In the genomic region with DNA sequence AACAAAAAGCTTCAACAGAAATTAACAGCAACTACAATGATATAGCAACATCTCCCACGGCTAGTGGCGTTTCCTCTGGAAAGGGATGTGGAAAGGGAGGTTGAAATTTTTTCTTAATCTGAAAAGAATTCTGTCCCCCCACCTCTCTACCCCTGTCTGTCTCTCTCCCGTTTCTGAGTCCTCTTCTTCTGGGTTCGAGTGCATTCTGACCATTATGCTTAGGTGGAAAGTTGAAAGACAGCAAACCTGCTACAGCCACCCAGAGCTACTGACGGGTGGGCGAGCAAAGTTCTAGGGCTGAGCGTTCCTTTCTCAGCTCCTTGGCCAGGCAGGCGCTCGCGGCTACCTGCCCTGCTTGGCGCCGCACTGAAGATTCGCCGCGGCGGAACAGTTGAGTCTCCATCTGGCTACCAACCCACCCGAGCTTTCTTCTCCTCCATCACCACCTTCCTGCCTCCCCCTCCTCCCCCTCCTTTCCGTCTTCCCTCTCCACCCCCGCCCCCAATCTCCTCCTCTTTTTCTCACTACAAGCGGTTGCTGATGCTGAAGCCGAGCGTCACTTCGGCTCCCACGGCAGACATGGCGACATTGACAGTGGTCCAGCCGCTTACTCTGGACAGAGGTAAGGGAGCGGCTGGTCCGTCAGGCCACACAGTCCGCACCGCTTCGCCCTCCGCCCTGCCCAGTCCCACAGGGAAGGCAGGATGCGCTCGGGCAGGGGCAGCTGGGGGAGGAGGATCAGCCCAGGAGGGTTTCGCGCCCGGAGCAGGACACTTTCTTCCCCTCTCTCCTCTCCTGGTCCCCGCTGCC, we compare ENCODE assay signal across 9 mouse cellular contexts. TPM values are rescaled to one million over a fixed set of nuclear protein-coding genes. Genes with fewer than 3 reads are reported as not detected.
DNase-seq lines count a peak whose midpoint lies in the region; ATAC-seq and TF ChIP-seq lines count a peak whose summit lies in the region.
"Had no signal": no experiment of that assay in that cellular context is flagged by ENCODE, and none has a peak within 500 bp of the region (broad histone marks: within the 10 kb centered on the region; RNA-seq: fewer than 3 reads in every experiment).

A gene (plus strand): TSS at position 366 of the 810 bp plus-strand sequence.

- peak within 1 kb of the TSS; percentile 86 for H3K4me2 ChIP-seq in kidney, embryonic 16.5 days (replicated peaks; ENCODE audit: low read depth, low read length)
- H3K4me2 ChIP-seq in liver, embryonic 12.5 days, result peak within 1 kb of the TSS; percentile 64

- peak within 1 kb of the TSS; percentile 78 for H3K27ac ChIP-seq in gastrocnemius, adult 2 months
- no peak within 1 kb of the TSS for H3K27ac ChIP-seq in kidney, embryonic 16.5 days (ENCODE audit: low read length)
- peak within 1 kb of the TSS; percentile 49; the same call in 1 of the 2 replicates for H3K27ac ChIP-seq in liver, embryonic 12.5 days

- H3K36me3 ChIP-seq in kidney, embryonic 16.5 days (ENCODE audit: insufficient read depth, low read length), result no peaks in the 10 kb centered on the region
- no peaks in the 10 kb centered on the region for H3K36me3 ChIP-seq in liver, embryonic 12.5 days

- WGBS in kidney, embryonic 16.5 days, result 2% methylated on average over 37 of the region's 38 CpGs
- WGBS in liver, embryonic 12.5 days (ENCODE audit: insufficient replicate concordance), result 3% methylated on average over 38 of the region's 38 CpGs

- peak within 1 kb of the TSS; percentile 76 for H3K4me3 ChIP-seq in gastrocnemius, adult 2 months
- H3K4me3 ChIP-seq in kidney, embryonic 16.5 days (ENCODE audit: low read length), result peak within 1 kb of the TSS; percentile 60
- peak within 1 kb of the TSS; percentile 50 for H3K4me3 ChIP-seq in liver, embryonic 12.5 days

- no peaks in the 10 kb centered on the region for H3K9me3 ChIP-seq in kidney, embryonic 16.5 days (ENCODE audit: low read length)
- no peaks in the 10 kb centered on the region for H3K9me3 ChIP-seq in liver, embryonic 12.5 days (replicated peaks)

- TF ChIP-seq CTCF in gastrocnemius, adult 2 months (IDR thresholded peaks at IDR 0.05), result no peak

- H3K27me3 ChIP-seq in kidney, embryonic 16.5 days (ENCODE audit: insufficient read depth, low read length), result peaks cover 27% of the 10 kb centered on the region
- H3K27me3 ChIP-seq in liver, embryonic 12.5 days (replicated peaks), result peaks cover 31% of the 10 kb centered on the region

- peak; percentile 52 for ATAC-seq in frontal cortex, adult (ENCODE audit: low TSS enrichment)
- peak; percentile 81 for ATAC-seq in kidney, embryonic 16.5 days (ENCODE audit: low FRiP score, low TSS enrichment)
- ATAC-seq in liver, embryonic 12.5 days, result peak; percentile 53

- peak within 1 kb of the TSS; percentile 56 for H3K9ac ChIP-seq in kidney, embryonic 16.5 days (replicated peaks; ENCODE audit: low read length)
- H3K9ac ChIP-seq in liver, embryonic 12.5 days, result no peak within 1 kb of the TSS; the same call in 1 of the 2 replicates

- H3K4me1 ChIP-seq in kidney, embryonic 16.5 days (ENCODE audit: insufficient read depth, low read length), result peaks cover 8% of the 10 kb centered on the region
- no peaks in the 10 kb centered on the region for H3K4me1 ChIP-seq in liver, embryonic 12.5 days

- DNase-seq in gastrocnemius, adult 2 months, result no peak
- no peak for DNase-seq in gastrocnemius, adult 8-10 months (ENCODE audit: low spot score in 2 of 2)
- DNase-seq in brain, adult 2 months (ENCODE audit: low read depth, low spot score), result peak; percentile 92
- peak; percentile 49 for DNase-seq in right cerebral cortex, postnatal 14 days
- DNase-seq in thymus, postnatal 0 days (ENCODE audit: low spot score), result no peak

- intact Hi-C loops in gastrocnemius, adult 2 months (cut with DNase I), result no loop called here

RNA-seq across cellular contexts. Expression of the gene that starts here (rescaled TPM):
- total RNA-seq in gastrocnemius, adult 2 months (2021), result 1 to 10 TPM in 1 of 2 experiments, under 1 TPM in 1; 0.99 to 1.8 TPM
- 1 to 10 TPM in 1 of 4 experiments, under 1 TPM in 3; 0.70 to 1.7 (median 0.86) TPM for total RNA-seq in gastrocnemius, adult 8-10 months (2022)
- 1.7 and 2.1 TPM in 2 replicates for polyA plus RNA-seq in kidney, embryonic 16.5 days (2015; fragmentation: Nextera tagmentation; extraction: Ambion mirVana)
- 0.72 and 1.2 TPM in 2 replicates for polyA plus RNA-seq in liver, embryonic 12.5 days (2016; fragmentation: Nextera tagmentation; extraction: Ambion mirVana)
- polyA plus RNA-seq in thymus, postnatal 0 days (2015; fragmentation: Nextera tagmentation; extraction: Ambion mirVana), result 0.60 and 1.1 TPM in 2 replicates
- total RNA-seq: hematopoietic stem cell, adult 5-6 weeks had no signal

Comparison
In these comparisons a context has a peak if more than half of its experiments do, and no peak if none do; other contexts are left out.
1. DNase-seq: peak in brain, adult 2 months (single experiment) and right cerebral cortex, postnatal 14 days (single experiment); none in gastrocnemius, adult 2 months (single experiment), gastrocnemius, adult 8-10 months (0 of 2) and thymus, postnatal 0 days (single experiment).
2. Peak in every context shown above with its lines, with median percentiles within 50 percentile points of each other: H3K4me3 ChIP-seq and ATAC-seq.